Mouse (Mus musculus) limb, embryonic 14.5 days (tissue): Measurements from ENCODE around the gene 1700067P10Rik. TPM values are rescaled to one million over a fixed set of nuclear protein-coding genes. Genes with fewer than 3 reads are reported as not detected.

ENCODE experiments used
- ATAC-seq: fragments of 200-750 bp; cut with Nextera tagmentation; 2 replicates; pipeline ENCODE4 v1.8.0; 2017; ENCODE audit warnings: low read depth, moderate number of reproducible peaks, moderate TSS enrichment; ENCODE audit not compliant: low FRiP score
- DNase-seq: peaks from one replicate; pipeline ENCODE4 v3.0.0-alpha.2; 2015; ENCODE audit warnings: low spot score
- H3K27ac ChIP-seq: fragments of 300-500 bp; sonication (generic); replicated peaks from 2 replicates; pipeline ENCODE4 v1.5.1; 2014; ENCODE audit warnings: low read depth, mild to moderate bottlenecking, low read length, moderate library complexity, mixed read lengths
- H3K27me3 ChIP-seq: fragments of 300-500 bp; sonication (generic); 2 replicates; pipeline ENCODE4 v1.6.1; 2014; ENCODE audit warnings: low read length, mixed read lengths; ENCODE audit not compliant: control insufficient read depth, insufficient read depth
- H3K36me3 ChIP-seq: fragments of 300-500 bp; sonication (generic); 2 replicates; pipeline ENCODE4 v1.6.1; 2014; ENCODE audit warnings: mild to moderate bottlenecking, low read length, moderate library complexity, mixed read lengths; ENCODE audit not compliant: control insufficient read depth, insufficient read depth
- H3K4me1 ChIP-seq: fragments of 300-500 bp; sonication (generic); 2 replicates; pipeline ENCODE4 v1.6.1; 2014; ENCODE audit warnings: antibody characterized with exemption, low read length, mixed read lengths; ENCODE audit not compliant: control insufficient read depth, insufficient read depth
- H3K4me2 ChIP-seq: fragments of 300-500 bp; sonication (generic); replicated peaks from 2 replicates; pipeline ENCODE4 v1.6.1; 2014; ENCODE audit warnings: low read depth, mild to moderate bottlenecking, low read length, moderate library complexity; ENCODE audit not compliant: severe bottlenecking
- H3K4me3 ChIP-seq: fragments of 300-500 bp; sonication (generic); replicated peaks from 2 replicates; pipeline ENCODE4 v1.5.1; 2014; ENCODE audit warnings: low read length
- H3K9ac ChIP-seq: fragments of 300-500 bp; sonication (generic); 2 replicates; pipeline ENCODE4 v1.6.1; 2014; ENCODE audit warnings: mild to moderate bottlenecking, low read depth, low read length, moderate library complexity; ENCODE audit not compliant: severe bottlenecking
- H3K9me3 ChIP-seq: fragments of 300-500 bp; sonication (generic); 2 replicates; pipeline ENCODE4 v1.6.1; 2016; ENCODE audit warnings: low read length; ENCODE audit not compliant: control insufficient read depth
- POLR2A ChIP-seq: fragments of 200-500 bp; IDR thresholded peaks from 2 replicates; pipeline ENCODE4 v1.8.0; 2012; ENCODE audit warnings: inconsistent platforms, mild to moderate bottlenecking, moderate library complexity, borderline replicate concordance; ENCODE audit not compliant: insufficient read depth, insufficient read length; ENCODE audit errors: extremely low read depth
- WGBS: fragments of 180-500 bp; shearing (Covaris S2); extraction: QIAGEN DNeasy Blood & Tissue Kit; methylation state at CpG from one replicate; pipeline ENCODE4 v1.1.7; 2014; 5-methylcytosine and 5-hydroxymethylcytosine counted together
- polyA plus RNA-seq, 2 experiments: library from polyadenylated mRNA; depleted of rRNA in 1 of 2; stranded (reverse) in 1 of 2; unstranded in 1 of 2; fragments of >200 nt; fragmentation: Nextera tagmentation in 1 of 2; extraction: Ambion mirVana in 1 of 2; gene quantifications; 2 replicates each; pipeline versions ENCODE4 v1.2.1 to v1.2.3; 2012 to 2014

1700067P10Rik gene
- polyA plus RNA-seq, 2 experiments = 0.08 TPM; not detected in 1

GRCm38 (mm10) chr17:48118570-48118969 lies 29.5 kb downstream of the 1700067P10Rik start:
- Histone ChIP-seq H3K4me1 (no peaks in the 10 kb centered on the region), H3K4me3 (no peak overlapping the region), H3K27ac (no peak overlapping the region), H3K9me3 (no peaks in the 10 kb centered on the region), H3K27me3 (no peaks in the 10 kb centered on the region), H3K4me2 (no peak overlapping the region), H3K36me3 (no peaks in the 10 kb centered on the region), H3K9ac (no peak overlapping the region)
- ATAC-seq (no peak), DNase-seq (no peak)
- TF ChIP-seq POLR2A = no peak
- WGBS = 76% methylated on average over 1 of the region's 1 CpGs

GRCm38 (mm10) chr17:48119656-48120055 lies 30.5 kb downstream of the 1700067P10Rik start:
- Histone ChIP-seq H3K27ac (no peak overlapping the region), H3K4me3 (no peak overlapping the region), H3K27me3 (no peaks in the 10 kb centered on the region), H3K36me3 (no peaks in the 10 kb centered on the region), H3K9me3 (no peaks in the 10 kb centered on the region), H3K9ac (no peak overlapping the region), H3K4me1 (no peaks in the 10 kb centered on the region), H3K4me2 (no peak overlapping the region)
- WGBS = 27% methylated on average over 3 of the region's 3 CpGs
- TF ChIP-seq POLR2A = no peak
- DNase-seq = peak; percentile 89
- no peak for ATAC-seq

- Histone ChIP-seq H3K4me2 (no peak overlapping the region), H3K27ac (no peak overlapping the region), H3K9me3 (no peaks in the 10 kb centered on the region), H3K4me1 (no peaks in the 10 kb centered on the region), H3K9ac (no peak overlapping the region), H3K36me3 (no peaks in the 10 kb centered on the region), H3K4me3 (no peak overlapping the region), H3K27me3 (no peaks in the 10 kb centered on the region)
- no peak for TF ChIP-seq POLR2A
- 92% methylated on average over 20 of the region's 20 CpGs for WGBS
- ATAC-seq = no peak
- no peak for DNase-seq
Observed at GRCm38 (mm10) chr17:48120456-48120855, 31.3 kb downstream of the 1700067P10Rik start.

- Histone ChIP-seq H3K9me3 (no peaks in the 10 kb centered on the region), H3K36me3 (no peaks in the 10 kb centered on the region), H3K27ac (no peak overlapping the region), H3K4me2 (no peak overlapping the region), H3K4me1 (no peaks in the 10 kb centered on the region), H3K9ac (no peak overlapping the region), H3K27me3 (no peaks in the 10 kb centered on the region), H3K4me3 (no peak overlapping the region)
- ATAC-seq (no peak), DNase-seq (no peak)
- 85% methylated on average over 2 of the region's 2 CpGs for WGBS
- no peak for TF ChIP-seq POLR2A
Observed at GRCm38 (mm10) chr17:48132810-48133209, 43.7 kb downstream of the 1700067P10Rik start.

Other genes with a start within 250 kb of the 1700067P10Rik start
- gene Foxp4, start 164.7 kb upstream of the 1700067P10Rik start, polyA plus RNA-seq (2012; rRNA removed) = 104 and 165 TPM in 2 replicates
- 38.6 and 46.0 TPM in 2 replicates for gene Foxp4, start 164.7 kb upstream of the 1700067P10Rik start, polyA plus RNA-seq (2014; fragmentation: Nextera tagmentation; extraction: Ambion mirVana)
- not detected in 2 replicates for gene 1700122O11Rik, start 51.0 kb upstream of the 1700067P10Rik start, polyA plus RNA-seq (2012; rRNA removed)
- not detected in 2 replicates for gene 1700122O11Rik, start 51.0 kb upstream of the 1700067P10Rik start, polyA plus RNA-seq (2014; fragmentation: Nextera tagmentation; extraction: Ambion mirVana)
- not detected in 2 replicates for gene 9830107B12Rik, start 56.9 kb downstream of the 1700067P10Rik start, polyA plus RNA-seq (2012; rRNA removed)
- gene 9830107B12Rik, start 56.9 kb downstream of the 1700067P10Rik start, polyA plus RNA-seq (2014; fragmentation: Nextera tagmentation; extraction: Ambion mirVana) = not detected in 2 replicates
- 0.08 TPM in 1 of 2 replicates, not detected in the other for gene A530064D06Rik, start 78.0 kb downstream of the 1700067P10Rik start, polyA plus RNA-seq (2012; rRNA removed)
- not detected in 2 replicates for gene A530064D06Rik, start 78.0 kb downstream of the 1700067P10Rik start, polyA plus RNA-seq (2014; fragmentation: Nextera tagmentation; extraction: Ambion mirVana)
- 0.01 and 0.03 TPM in 2 replicates for gene Trem1, start 143.4 kb downstream of the 1700067P10Rik start, polyA plus RNA-seq (2012; rRNA removed)
- 0.08 TPM in 1 of 2 replicates, not detected in the other for gene Trem1, start 143.4 kb downstream of the 1700067P10Rik start, polyA plus RNA-seq (2014; fragmentation: Nextera tagmentation; extraction: Ambion mirVana)
- gene Trem3, start 158.5 kb downstream of the 1700067P10Rik start, polyA plus RNA-seq (2012; rRNA removed) = not detected in 2 replicates
- gene Trem3, start 158.5 kb downstream of the 1700067P10Rik start, polyA plus RNA-seq (2014; fragmentation: Nextera tagmentation; extraction: Ambion mirVana) = not detected in 2 replicates
- gene Treml4, start 175.0 kb downstream of the 1700067P10Rik start, polyA plus RNA-seq (2012; rRNA removed) = 0.13 and 0.41 TPM in 2 replicates
- 0.32 and 0.41 TPM in 2 replicates for gene Treml4, start 175.0 kb downstream of the 1700067P10Rik start, polyA plus RNA-seq (2014; fragmentation: Nextera tagmentation; extraction: Ambion mirVana)
- gene Treml2, start 210.2 kb downstream of the 1700067P10Rik start, polyA plus RNA-seq (2012; rRNA removed) = 0.79 and 1.3 TPM in 2 replicates
- gene Treml2, start 210.2 kb downstream of the 1700067P10Rik start, polyA plus RNA-seq (2014; fragmentation: Nextera tagmentation; extraction: Ambion mirVana) = 0.11 TPM in 1 of 2 replicates, not detected in the other
- 0.18 and 0.45 TPM in 2 replicates for gene B430306N03Rik, start 226.8 kb downstream of the 1700067P10Rik start, polyA plus RNA-seq (2012; rRNA removed)
- 0.28 TPM in 1 of 2 replicates, not detected in the other for gene B430306N03Rik, start 226.8 kb downstream of the 1700067P10Rik start, polyA plus RNA-seq (2014; fragmentation: Nextera tagmentation; extraction: Ambion mirVana)